Mouse (Mus musculus) olfactory bulb, adult 2 months (tissue): ENCODE results near the gene Actn4. TPM values are rescaled to one million over a fixed set of nuclear protein-coding genes. Genes with fewer than 3 reads are reported as not detected.

Experiments used
- H3K27ac ChIP-seq: fragments of 200-500 bp; 2 replicates; pipeline ENCODE4 v1.5.1; 2012; ENCODE audit warnings: low read depth, low read length; ENCODE audit not compliant: insufficient read depth
- H3K4me1 ChIP-seq: fragments of 200-500 bp; 2 replicates; pipeline ENCODE4 v1.6.1; 2012; ENCODE audit warnings: low read length; ENCODE audit not compliant: control insufficient read depth, insufficient read depth
- H3K4me3 ChIP-seq: fragments of 200-500 bp; 2 replicates; pipeline ENCODE4 v1.5.1; 2012; ENCODE audit warnings: mild to moderate bottlenecking, low read depth, low read length, moderate library complexity; ENCODE audit not compliant: insufficient read depth
- CTCF ChIP-seq: fragments of 200-500 bp; IDR thresholded peaks from 2 replicates; pipeline ENCODE4 v1.5.1; 2012; ENCODE audit warnings: low read depth, mild to moderate bottlenecking, low read length, moderate library complexity; ENCODE audit not compliant: insufficient read depth
- POLR2A ChIP-seq: fragments of 200-500 bp; IDR thresholded peaks from 2 replicates; pipeline ENCODE4 v1.6.1; 2012; ENCODE audit warnings: mild to moderate bottlenecking, low read depth, low read length, moderate library complexity; ENCODE audit not compliant: insufficient read depth
- WGBS: fragments of 180-500 bp; shearing (Covaris S2); methylation state at CpG from one replicate; pipeline ENCODE4 v1.1.7; 2018; 5-methylcytosine and 5-hydroxymethylcytosine counted together
- polyA plus RNA-seq: library from polyadenylated mRNA; stranded (reverse); fragments of >200 nt; gene quantifications from 2 replicates; pipeline ENCODE4 v1.2.4, GENCODE M21; 2012; ENCODE audit warnings: low replicate concordance; ENCODE audit not compliant: missing spikeins, insufficient read depth, insufficient read length

Actn4 gene
- polyA plus RNA-seq, 1 experiment: 498 TPM

- no peak for TF ChIP-seq POLR2A
- no peak for TF ChIP-seq CTCF
- Histone ChIP-seq H3K27ac (peak overlapping the region; percentile 58), H3K4me3 (no peak overlapping the region), H3K4me1 (peaks cover 17% of the 10 kb centered on the region)
- 24% methylated on average over 2 of the region's 2 CpGs for WGBS
Measured at GRCm38 (mm10) chr7:28953476-28954376, 8.4 kb downstream of the Actn4 start.

GRCm38 (mm10) chr7:28952786-28953185 lies 9.4 kb downstream of the Actn4 start:
- Histone ChIP-seq H3K27ac (no peak overlapping the region), H3K4me3 (no peak overlapping the region), H3K4me1 (peaks cover 22% of the 10 kb centered on the region)
- TF ChIP-seq CTCF (no peak), POLR2A (no peak)
- 8% methylated on average over 3 of the region's 3 CpGs for WGBS

- no peak overlapping the region for H3K4me3 ChIP-seq
- WGBS: 79% methylated on average over 2 of the region's 2 CpGs
- H3K4me1 ChIP-seq: peaks cover 26% of the 10 kb centered on the region
- no peak for TF ChIP-seq CTCF
- no peak for TF ChIP-seq POLR2A
- no peak overlapping the region for H3K27ac ChIP-seq
Measured at GRCm38 (mm10) chr7:28951764-28952163, 10.4 kb downstream of the Actn4 start.

- Histone ChIP-seq H3K4me1 (peaks cover 38% of the 10 kb centered on the region), H3K27ac (0 out of 2 replicates have a peak overlapping the region, but pooled peaks have one; percentile 17), H3K4me3 (no peak overlapping the region)
- TF ChIP-seq CTCF (no peak), POLR2A (no peak)
- 82% methylated on average over 10 of the region's 10 CpGs for WGBS
Measured at GRCm38 (mm10) chr7:28950346-28951037, 11.6 kb downstream of the Actn4 start.

- no peak overlapping the region for H3K4me3 ChIP-seq
- peak overlapping the region; percentile 36; the same call in 1 of the 2 replicates for H3K27ac ChIP-seq
- TF ChIP-seq CTCF (no peak), POLR2A (no peak)
- WGBS: 60% methylated on average over 2 of the region's 2 CpGs
- H3K4me1 ChIP-seq: peaks cover 44% of the 10 kb centered on the region
Measured at GRCm38 (mm10) chr7:28949298-28949697, 12.8 kb downstream of the Actn4 start.

- H3K27ac ChIP-seq: 0 out of 2 replicates have a peak overlapping the region, but pooled peaks have one; percentile 8
- TF ChIP-seq CTCF (no peak), POLR2A (no peak)
- H3K4me1 ChIP-seq: peaks cover 41% of the 10 kb centered on the region
- 94% methylated on average over 7 of the region's 7 CpGs for WGBS
- H3K4me3 ChIP-seq: no peak overlapping the region
Measured at GRCm38 (mm10) chr7:28948746-28949145, 13.4 kb downstream of the Actn4 start.

GRCm38 (mm10) chr7:28946271-28946610 lies 15.9 kb downstream of the Actn4 start:
- H3K27ac ChIP-seq: peak overlapping the region; percentile 90
- H3K4me3 ChIP-seq: no peak overlapping the region
- peaks cover 46% of the 10 kb centered on the region for H3K4me1 ChIP-seq
- 46% methylated on average over 1 of the region's 1 CpGs for WGBS
- TF ChIP-seq POLR2A (no peak), CTCF (no peak)

- no peak for TF ChIP-seq POLR2A
- no peak for TF ChIP-seq CTCF
- Histone ChIP-seq H3K27ac (peak overlapping the region; percentile 90), H3K4me1 (peaks cover 45% of the 10 kb centered on the region), H3K4me3 (no peak overlapping the region)
- 28% methylated on average over 10 of the region's 10 CpGs for WGBS
Measured at GRCm38 (mm10) chr7:28945416-28946270, 16.5 kb downstream of the Actn4 start.
